21 mouse cellular contexts compared by ENCODE assay signal in the genomic region with DNA sequence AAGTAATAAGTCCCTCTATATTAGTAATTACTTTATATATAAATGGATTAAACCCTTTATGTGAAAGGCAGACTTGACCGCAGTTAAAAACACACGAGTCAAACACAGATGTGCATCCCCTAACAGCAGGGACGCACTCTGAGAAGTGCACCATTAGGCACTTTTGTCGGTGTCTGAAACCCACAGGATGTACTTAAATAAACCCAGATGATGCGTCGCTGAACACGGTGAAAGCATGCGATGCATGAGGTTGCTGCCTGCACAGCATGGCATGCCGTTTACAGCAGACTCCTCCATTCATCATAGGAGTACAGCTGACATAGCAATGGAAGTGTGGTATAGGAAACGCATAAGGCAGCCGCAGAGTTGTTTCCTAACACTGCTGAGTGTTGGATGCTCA. TPM values are rescaled to one million over a fixed set of nuclear protein-coding genes. Genes with fewer than 3 reads are reported as not detected.
DNase-seq lines count a peak whose midpoint lies in the region; ATAC-seq and TF ChIP-seq lines count a peak whose summit lies in the region.
"Had no signal": no experiment of that assay in that cellular context is flagged by ENCODE, and none has a peak within 500 bp of the region (broad histone marks: within the 10 kb centered on the region; RNA-seq: fewer than 3 reads in every experiment).

No protein-coding gene starts in this region.

- no peaks in the 10 kb centered on the region for H3K79me2 ChIP-seq in heart, adult 2 months (replicated peaks; ENCODE audit: control insufficient read depth, insufficient read depth, low read length)

- peak overlapping the region; percentile 40 for H3K4me3 ChIP-seq in megakaryocyte, embryonic 14.5 days (replicated peaks)
- H3K4me3 ChIP-seq in heart, adult 2 months = no peak overlapping the region
- H3K4me3 ChIP-seq: embryonic facial prominence, embryonic 15.5 days; erythroblast, embryonic 14.5 days; forebrain, embryonic 10.5 days; heart, embryonic 13.5 days; hindbrain, embryonic 12.5 days had no signal

- WGBS in heart, adult 2 months = 83% methylated on average over 11 of the region's 11 CpGs

- TF ChIP-seq CTCF in heart, adult 2 months (IDR thresholded peaks at IDR 0.05) = no peak

- TF ChIP-seq EP300 in heart, adult 2 months (IDR thresholded peaks at IDR 0.05; ENCODE audit: insufficient read depth, low read depth, low read length) = no peak

- TF ChIP-seq POLR2A in heart, adult 2 months (IDR thresholded peaks at IDR 0.05; ENCODE audit: insufficient read depth, low read depth, low read length) = no peak

- no peak overlapping the region for H3K9ac ChIP-seq in heart, adult 2 months (ENCODE audit: low read depth, low read length)
- H3K9ac ChIP-seq: embryonic facial prominence, embryonic 15.5 days; heart, embryonic 13.5 days; hindbrain, embryonic 12.5 days had no signal

- ATAC-seq in megakaryocyte, adult 5-6 weeks (ENCODE audit: poor library complexity, severe bottlenecking) = no peak
- ATAC-seq: forebrain, embryonic 14.5 days; hindbrain, embryonic 16.5 days had no signal

- intact Hi-C loops in heart, adult 2 months (cut with DNase I) = no loop called here

- no peak overlapping the region for H3K27ac ChIP-seq in heart, adult 2 months
- H3K27ac ChIP-seq: embryonic facial prominence, embryonic 15.5 days; forebrain, embryonic 10.5 days; heart, embryonic 13.5 days; hindbrain, embryonic 12.5 days had no signal

- H3K27me3 ChIP-seq in megakaryocyte, embryonic 14.5 days (replicated peaks) = peaks cover 28% of the 10 kb centered on the region
- no peaks in the 10 kb centered on the region for H3K27me3 ChIP-seq in heart, adult 2 months (ENCODE audit: control insufficient read depth, insufficient read depth, low read length)
- H3K27me3 ChIP-seq: embryonic facial prominence, embryonic 15.5 days; hindbrain, embryonic 12.5 days had no signal

- peaks cover 18% of the 10 kb centered on the region for H3K9me3 ChIP-seq in megakaryocyte, embryonic 14.5 days
- H3K9me3 ChIP-seq: embryonic facial prominence, embryonic 15.5 days; forebrain, embryonic 10.5 days; heart, embryonic 13.5 days; hindbrain, embryonic 12.5 days had no signal

- DNase-seq in embryo, embryonic 10.5 days (ENCODE audit: low spot score) = peak; percentile 13
- DNase-seq in embryo, embryonic 10 days (ENCODE audit: low spot score) = no peak
- peak; percentile 63 for DNase-seq in forelimb bud, embryonic 11.5 days (ENCODE audit: low read depth, low spot score)
- peak; percentile 49 for DNase-seq in mesoderm, embryonic 11.5 days (ENCODE audit: low read depth, low spot score)
- DNase-seq in frontal cortex, postnatal 25 days (ENCODE audit: low spot score in 2 of 2) = no peak
- no peak for DNase-seq in heart, adult 2 months
- DNase-seq: adrenal gland, postnatal 10 days; cerebellum, adult 11-12 months; cerebellum, adult 9-11 months; cerebellum, postnatal 36 days; gastrocnemius, postnatal 14 days; heart, postnatal 4 days had no signal

- H3K36me3 ChIP-seq in megakaryocyte, embryonic 14.5 days (replicated peaks; ENCODE audit: low read length) = no peaks in the 10 kb centered on the region
- H3K36me3 ChIP-seq in heart, adult 2 months (ENCODE audit: control insufficient read depth, insufficient read depth, low read length) = no peaks in the 10 kb centered on the region
- H3K36me3 ChIP-seq: embryonic facial prominence, embryonic 15.5 days; forebrain, embryonic 10.5 days; heart, embryonic 13.5 days; hindbrain, embryonic 12.5 days had no signal

- H3K4me1 ChIP-seq in megakaryocyte, embryonic 14.5 days = peaks cover 3% of the 10 kb centered on the region; the same call in 1 of the 2 replicates
- H3K4me1 ChIP-seq in heart, adult 2 months (ENCODE audit: control insufficient read depth, insufficient read depth, low read length) = no peaks in the 10 kb centered on the region
- H3K4me1 ChIP-seq: heart, embryonic 13.5 days; hindbrain, embryonic 12.5 days had no signal

RNA-seq across cellular contexts. Expression of a gene that starts 14.4 kb away (rescaled TPM):
- polyA plus RNA-seq in megakaryocyte, embryonic 14.5 days (2012; ENCODE audit: insufficient read depth, low replicate concordance) = 5.3 and 6.3 TPM in 2 replicates
- 34.9 and 36.0 TPM in 2 replicates for total RNA-seq in megakaryocyte, adult 5-6 weeks (2015)
- total RNA-seq in megakaryocyte, adult 5-6 weeks (2017) = 38.5 and 42.2 TPM in 2 replicates
- 10 to 100 TPM; 10.8 to 13.1 TPM for total RNA-seq in heart, adult 2 months (2021)
- polyA plus RNA-seq in heart, adult 2 months (2012; rRNA removed) = 12.8 and 15.8 TPM in 2 replicates

Comparison
In these comparisons a context has a peak if more than half of its experiments do, and no peak if none do; other contexts are left out.
1. DNase-seq: peak in embryo, embryonic 10.5 days (single experiment), forelimb bud, embryonic 11.5 days (single experiment) and mesoderm, embryonic 11.5 days (single experiment); none in embryo, embryonic 10 days (single experiment), frontal cortex, postnatal 25 days (0 of 2) and heart, adult 2 months (0 of 2).